Mouse (Mus musculus): ENCODE results near the gene Socs1. TPM values are rescaled to one million over a fixed set of nuclear protein-coding genes. Genes with fewer than 3 reads are reported as not detected.

Socs1 gene
- polyA plus RNA-seq, 1 experiment from 2014 or later: 184 TPM

DNA sequence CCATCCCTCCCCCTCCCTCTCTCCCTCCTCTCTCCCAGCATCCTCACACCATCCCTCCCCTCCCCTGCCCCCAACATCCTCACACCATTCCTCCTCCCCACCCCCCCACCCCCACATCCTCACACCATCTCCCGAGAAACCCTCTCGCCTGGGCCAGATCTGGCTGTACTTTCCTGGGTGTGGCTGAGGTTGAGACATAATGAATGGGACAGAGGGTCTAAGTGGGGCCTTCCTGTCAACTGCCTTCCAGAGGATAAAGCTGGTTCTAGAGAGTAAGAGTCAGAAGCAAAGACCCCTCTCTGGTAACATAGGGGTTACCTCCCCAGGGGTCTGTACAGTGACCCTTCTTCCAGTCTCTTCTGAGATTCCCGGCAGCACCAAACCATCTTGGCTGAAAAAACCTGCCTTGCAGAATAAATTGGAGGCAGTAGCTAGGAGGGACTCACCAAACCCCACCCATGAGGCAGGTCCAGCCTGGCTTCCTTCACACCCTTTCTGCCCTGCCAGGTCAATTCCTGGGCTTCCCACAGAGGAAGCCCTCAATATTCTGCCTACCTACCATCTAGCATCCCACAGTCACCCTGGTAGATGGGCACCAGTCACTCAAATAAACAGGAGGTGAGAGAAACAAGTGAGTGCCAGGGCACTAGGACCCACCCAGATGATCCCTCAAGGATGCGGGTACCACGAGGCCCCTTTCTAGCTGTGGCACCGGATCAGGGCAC lies 21.6 kb downstream of the Socs1 start:
- no peak for DNase-seq (ENCODE audit: low spot score)

DNA sequence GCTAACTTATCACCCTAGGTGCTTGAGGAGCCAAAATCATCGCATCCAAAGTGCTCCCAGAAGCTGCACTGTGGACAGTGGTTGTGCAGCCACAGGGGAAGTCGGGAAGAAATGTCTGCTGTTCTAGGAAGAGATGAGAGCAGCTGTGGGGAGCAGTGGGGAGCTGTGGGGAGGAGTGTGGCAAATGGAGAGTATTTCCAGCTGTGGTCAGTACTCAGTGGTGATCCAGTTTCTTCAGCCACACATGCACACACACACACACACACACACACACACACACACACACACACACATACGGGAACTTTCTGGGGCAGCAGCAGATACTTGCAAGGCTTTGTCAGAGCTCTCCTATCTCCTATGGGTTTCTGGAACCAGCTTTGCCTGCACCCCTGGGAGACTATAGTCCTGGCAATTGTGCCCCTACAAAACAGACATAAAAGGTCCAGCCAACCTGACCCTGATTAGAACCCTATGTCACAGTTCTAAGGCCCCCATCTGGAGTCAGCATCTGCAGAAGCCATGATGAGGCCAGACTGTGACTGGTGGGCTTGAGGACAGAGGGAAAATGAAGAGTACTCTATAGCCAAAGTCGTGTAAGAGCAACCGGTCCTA lies 22.7 kb downstream of the Socs1 start:
- no peak for DNase-seq (ENCODE audit: low spot score)

DNA sequence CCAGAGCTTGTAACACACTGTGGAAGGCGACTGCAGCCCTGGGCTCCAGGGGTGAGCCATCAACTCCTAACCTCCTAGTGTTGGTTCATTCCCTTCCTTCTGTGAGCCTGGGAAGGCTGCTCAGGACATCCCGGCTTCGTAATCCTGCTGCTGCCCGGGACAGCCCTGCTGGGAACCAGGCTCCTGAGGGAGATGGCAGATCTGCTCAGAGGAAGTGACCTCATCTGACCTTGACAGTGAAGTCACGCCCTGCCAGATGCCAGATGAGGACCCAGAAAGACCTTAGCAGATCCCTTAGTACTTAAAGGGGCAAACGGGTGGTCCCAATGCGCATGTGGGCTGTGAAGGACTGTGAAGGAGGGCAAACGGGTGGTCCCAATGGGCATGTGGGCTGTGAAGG lies 24.2 kb downstream of the Socs1 start:
- DNase-seq (ENCODE audit: low spot score): no peak

DNA sequence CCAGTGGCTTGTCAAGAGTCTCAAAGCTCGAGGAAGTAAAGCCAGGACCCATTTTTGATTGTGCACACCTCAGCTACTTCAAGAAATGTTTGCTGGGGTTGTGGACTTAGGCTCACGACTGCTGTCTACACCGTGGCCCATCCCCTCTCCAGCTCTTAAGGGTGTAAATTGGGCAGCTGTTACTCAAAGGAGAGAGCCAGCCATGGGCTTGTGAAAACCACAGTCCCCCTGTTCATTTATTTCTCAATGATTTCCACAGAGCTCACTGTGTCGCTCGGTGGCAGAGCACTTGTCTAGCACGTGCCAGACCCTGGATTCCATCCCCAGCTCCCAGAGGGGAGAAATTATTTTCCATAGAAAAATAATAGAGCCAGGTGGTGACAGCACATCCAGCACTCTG lies 29.2 kb downstream of the Socs1 start:
- DNase-seq (ENCODE audit: low spot score): no peak

DNA sequence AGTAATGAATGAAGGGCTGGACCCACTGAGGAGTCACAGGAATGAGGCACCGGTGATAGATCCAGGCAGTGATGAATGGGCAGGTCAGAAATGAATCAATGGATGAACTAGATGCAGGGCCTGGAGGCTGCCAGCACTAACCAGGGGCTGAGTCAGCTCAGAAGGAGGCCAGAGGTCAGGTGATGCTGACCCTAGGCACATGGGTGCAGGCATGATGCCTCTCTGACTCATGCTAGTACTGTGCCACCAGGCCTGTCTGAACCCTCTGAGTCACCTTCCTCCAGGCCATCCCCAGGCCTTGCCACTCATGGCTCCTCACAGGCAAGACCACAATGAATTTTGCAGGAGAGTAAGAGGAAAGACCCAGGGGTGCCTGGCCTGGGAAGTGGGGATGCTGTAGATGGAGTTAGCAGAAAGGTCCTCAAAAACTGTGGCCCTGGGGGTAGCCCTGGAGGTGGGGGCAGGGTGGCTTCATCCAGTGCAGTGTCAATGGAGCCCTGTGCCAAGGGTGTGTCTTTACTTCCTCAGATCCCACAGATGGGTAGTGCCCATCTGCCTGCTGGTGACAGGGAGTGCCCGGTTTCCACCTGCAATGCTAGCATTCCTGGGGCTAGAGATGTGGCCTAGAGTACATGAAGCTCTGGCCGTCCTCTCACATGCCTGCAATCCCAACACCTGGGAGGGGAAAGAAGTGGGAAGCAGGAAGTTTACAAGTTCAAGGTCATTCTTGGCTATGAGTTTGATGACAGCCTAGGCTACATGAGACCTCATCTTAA lies 30.6 kb downstream of the Socs1 start:
- no peak for DNase-seq (ENCODE audit: low spot score)

DNA sequence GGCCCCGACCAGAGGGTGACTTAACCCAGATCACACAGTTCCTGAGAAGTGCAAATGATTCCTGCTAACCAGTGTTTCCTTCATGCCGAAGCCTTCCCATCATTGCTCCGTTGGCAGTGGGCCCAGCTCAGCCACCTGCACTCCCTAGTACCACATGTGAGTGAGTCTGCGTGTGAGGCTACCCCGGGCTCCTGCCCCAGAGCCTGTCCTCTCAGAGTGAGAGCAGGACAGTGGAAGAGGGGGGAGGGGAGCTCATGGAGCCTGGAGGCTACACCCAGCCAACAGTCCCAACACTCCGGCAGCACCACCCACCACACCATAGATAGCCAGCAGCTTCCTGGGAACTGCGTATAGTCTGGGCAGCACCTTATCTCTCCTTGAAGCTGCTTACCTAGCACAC lies 35.5 kb downstream of the Socs1 start:
- no peak for DNase-seq (ENCODE audit: low spot score)

DNA sequence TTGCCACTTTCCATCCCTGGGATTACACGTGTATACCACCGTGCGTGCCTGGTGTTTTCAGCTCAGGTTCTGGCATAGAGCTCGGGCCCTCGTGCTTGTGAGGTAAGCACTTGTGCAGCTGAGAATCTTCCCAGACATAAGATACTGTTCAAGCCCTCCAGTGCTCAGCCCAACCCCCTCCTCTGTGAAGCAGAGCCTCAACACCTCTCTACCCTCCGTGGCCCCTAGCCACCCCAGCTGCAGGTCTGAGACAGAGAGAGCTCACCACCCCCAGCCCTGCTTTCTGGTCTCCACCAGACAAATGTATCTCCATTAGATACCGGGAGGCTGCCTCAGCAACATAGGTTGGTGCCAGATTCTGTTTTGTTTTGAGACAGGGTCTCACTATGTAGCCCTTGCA lies 36.1 kb downstream of the Socs1 start:
- peak; percentile 79 for DNase-seq (ENCODE audit: low spot score)

DNA sequence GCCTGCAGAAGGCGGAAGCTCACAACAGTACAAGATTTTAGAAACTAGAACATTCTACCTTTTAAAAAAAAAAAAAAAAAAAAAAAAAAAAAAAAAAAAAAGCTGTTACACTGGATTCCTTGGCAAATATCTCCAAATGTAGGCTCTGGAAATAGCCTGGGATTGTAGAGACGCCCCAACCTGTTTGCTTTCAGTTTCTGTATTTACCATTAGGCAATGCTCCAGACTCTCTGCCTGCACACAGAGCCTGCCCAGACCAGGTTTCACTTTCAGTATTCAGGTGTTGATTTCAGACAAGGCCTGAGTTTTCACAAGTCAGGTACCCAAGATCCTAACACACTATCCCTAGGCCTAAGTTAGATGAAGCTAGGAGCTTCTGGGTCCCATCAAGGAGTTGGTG lies 44.3 kb downstream of the Socs1 start:
- peak; percentile 57 for DNase-seq (ENCODE audit: low spot score)

DNA sequence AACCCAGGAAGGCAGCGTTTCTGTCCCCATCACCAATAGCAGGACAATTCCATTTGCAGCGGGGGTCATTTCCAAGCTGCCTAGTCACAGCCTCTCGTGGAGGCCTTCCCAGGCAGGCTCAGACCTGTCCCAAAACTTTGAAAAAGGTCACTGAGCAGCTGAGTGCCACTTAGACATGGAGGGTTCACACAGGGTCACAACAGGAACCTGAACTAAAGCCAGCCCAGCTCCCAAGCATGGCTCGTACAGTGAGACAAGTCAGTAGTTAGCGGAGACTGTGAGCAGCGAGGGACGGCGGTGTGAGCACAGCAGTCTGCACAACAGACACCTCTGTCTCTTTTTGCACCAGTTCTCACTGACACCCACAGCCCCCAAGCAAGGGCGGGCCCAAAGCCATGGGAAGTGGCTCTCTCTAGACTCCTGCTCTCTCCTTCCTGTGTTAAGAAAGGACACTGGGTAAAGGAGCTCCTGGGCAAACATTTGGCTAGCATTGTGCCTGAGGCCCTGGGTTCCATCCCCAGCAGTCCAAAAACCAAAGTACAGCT lies 45.4 kb downstream of the Socs1 start:
- peak; percentile 51 for DNase-seq (ENCODE audit: low spot score)

DNA sequence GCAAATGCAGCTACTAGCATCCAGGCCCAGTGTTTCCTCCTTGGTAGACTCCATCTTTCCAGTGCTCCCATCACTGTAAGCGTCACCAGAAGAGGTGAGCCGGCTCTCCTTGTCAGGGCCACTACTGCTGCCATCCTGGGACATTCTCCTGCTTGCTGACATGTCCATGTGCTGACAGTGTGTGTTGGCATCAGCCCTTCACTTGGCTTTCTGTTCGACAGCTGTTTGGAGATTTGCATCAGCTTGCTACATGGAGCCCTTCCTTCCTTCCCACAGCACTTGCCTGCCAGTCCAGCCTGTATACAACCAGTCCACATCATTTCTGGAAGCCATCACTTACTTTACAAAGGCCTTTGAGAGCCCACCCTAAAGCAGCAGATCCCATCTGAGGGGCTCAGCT lies 46.5 kb downstream of the Socs1 start:
- no peak for DNase-seq (ENCODE audit: low spot score)

DNA sequence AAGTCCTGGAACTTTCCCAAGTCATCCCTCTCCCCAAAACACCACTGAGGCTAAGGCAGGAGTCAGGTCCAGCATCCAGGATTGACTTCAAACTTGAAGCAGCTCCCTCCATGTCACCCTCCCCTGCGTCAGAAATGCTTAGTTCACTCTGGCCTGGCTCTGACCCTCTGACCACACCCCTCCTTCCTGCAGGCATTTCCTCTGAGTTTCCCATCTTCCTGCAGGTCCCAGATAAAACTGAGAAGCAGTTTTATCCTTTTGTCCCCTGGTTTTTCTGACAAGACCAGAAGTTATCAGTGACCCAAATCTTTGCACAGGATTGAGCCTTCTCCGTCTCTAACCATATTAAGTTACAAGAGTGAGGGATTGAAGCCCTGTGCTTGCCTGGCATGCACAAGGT lies 47.8 kb downstream of the Socs1 start:
- DNase-seq (ENCODE audit: low spot score): no peak

DNA sequence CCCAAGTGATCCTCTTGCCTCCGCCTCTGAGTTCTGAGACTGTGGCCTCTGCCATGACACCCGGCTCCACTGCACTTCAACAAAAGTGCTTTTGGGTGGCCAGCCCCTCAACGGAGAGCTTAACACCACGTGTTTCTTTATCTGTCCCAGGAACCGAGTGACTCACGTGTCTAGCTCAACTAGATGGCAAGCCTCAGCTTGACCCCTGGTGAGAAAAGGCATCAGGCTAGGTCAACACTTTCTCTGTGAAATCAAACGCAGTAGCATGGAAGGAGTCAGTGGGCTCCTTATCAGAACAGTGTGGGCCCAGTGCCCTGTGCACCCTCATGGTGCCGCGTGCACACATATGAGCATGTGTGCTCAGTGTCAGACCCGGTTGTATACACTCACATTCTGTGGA lies 49.0 kb downstream of the Socs1 start:
- DNase-seq (ENCODE audit: low spot score): no peak

DNA sequence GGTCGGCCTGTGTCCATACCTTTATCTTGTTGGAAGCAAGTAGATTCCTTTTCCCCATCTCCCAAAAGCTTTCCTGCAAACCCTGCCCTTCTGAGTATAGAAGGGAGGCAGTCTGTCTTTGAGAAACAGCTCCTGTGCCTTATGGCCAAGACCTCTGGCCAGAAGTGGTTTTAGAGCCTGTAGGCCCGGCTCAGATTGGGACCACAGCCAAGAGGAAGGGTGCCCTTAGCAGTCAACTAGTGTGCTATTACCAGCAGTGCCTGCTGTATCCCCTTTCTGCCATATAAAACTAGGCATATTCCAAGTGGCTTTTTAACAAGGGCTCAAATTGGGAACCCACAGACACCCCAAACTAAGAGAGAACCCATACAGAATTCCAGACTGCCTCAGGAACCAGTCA lies 49.6 kb downstream of the Socs1 start:
- DNase-seq (ENCODE audit: low spot score): no peak

DNA sequence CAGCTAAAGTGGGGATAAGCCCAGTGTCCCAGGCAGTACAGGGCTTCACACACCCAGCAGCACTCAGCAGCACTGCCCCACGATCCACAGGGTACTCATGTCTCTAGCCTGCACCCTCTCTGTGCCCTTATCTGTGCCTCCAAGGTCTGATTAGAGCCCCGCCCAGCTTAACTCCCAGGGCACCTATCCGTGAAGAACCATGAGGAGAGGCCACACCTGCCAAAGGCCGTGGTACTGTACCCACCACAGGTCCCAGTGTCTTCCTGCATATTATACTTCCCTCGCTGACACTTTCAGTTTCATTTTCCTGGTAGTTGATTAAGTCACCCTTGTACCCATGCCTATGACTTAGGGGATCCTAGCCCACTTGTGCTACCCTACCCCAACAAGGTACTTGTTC lies 52.9 kb downstream of the Socs1 start:
- peak; percentile 73 for DNase-seq (ENCODE audit: low spot score)

Other genes with a start within 250 kb of the Socs1 start
- gene Dexi, start 242.5 kb downstream of the Socs1 start, polyA plus RNA-seq (2015; fragmentation: Nextera tagmentation; extraction: Ambion mirVana): 27.0 and 35.2 TPM in 2 replicates
- gene Clec16a, start 240.2 kb downstream of the Socs1 start, polyA plus RNA-seq (2015; fragmentation: Nextera tagmentation; extraction: Ambion mirVana): 38.5 and 50.7 TPM in 2 replicates
- 3.7 and 4.5 TPM in 2 replicates for gene Tnp2, start 3.1 kb upstream of the Socs1 start, polyA plus RNA-seq (2015; fragmentation: Nextera tagmentation; extraction: Ambion mirVana)
- not detected in 2 replicates for gene Prm3, start 5.4 kb upstream of the Socs1 start, polyA plus RNA-seq (2015; fragmentation: Nextera tagmentation; extraction: Ambion mirVana)
- not detected in 2 replicates for gene Prm2, start 10.6 kb upstream of the Socs1 start, polyA plus RNA-seq (2015; fragmentation: Nextera tagmentation; extraction: Ambion mirVana)
- 1.4 and 2.1 TPM in 2 replicates for gene Prm1, start 20.3 kb upstream of the Socs1 start, polyA plus RNA-seq (2015; fragmentation: Nextera tagmentation; extraction: Ambion mirVana)
- not detected in 2 replicates for gene Gm11172, start 27.4 kb upstream of the Socs1 start, polyA plus RNA-seq (2015; fragmentation: Nextera tagmentation; extraction: Ambion mirVana)
- 8.6 and 12.6 TPM in 2 replicates for gene Rmi2, start 49.5 kb upstream of the Socs1 start, polyA plus RNA-seq (2015; fragmentation: Nextera tagmentation; extraction: Ambion mirVana)